In genomic region chr6:84590961-84591745, GRCm38 (mm10) we compare ENCODE assay signal across 12 mouse cellular contexts. TPM values are rescaled to one million over a fixed set of nuclear protein-coding genes. Genes with fewer than 3 reads are reported as not detected.
A peak's percentile ranks its signal among the peaks of the same experiment; 100 is the strongest.
DNase-seq lines count a peak whose midpoint lies in the region; ATAC-seq and TF ChIP-seq lines count a peak whose summit lies in the region.
"Had no signal": no experiment of that assay in that cellular context is flagged by ENCODE, and none has a peak within 500 bp of the region (broad histone marks: within the 10 kb centered on the region; RNA-seq: fewer than 3 reads in every experiment).

No protein-coding gene starts in this region.

- TF ChIP-seq CTCF in stomach, postnatal 0 days (IDR thresholded peaks at IDR 0.05; ENCODE audit: low read depth): no peak

- no peak overlapping the region for H3K4me3 ChIP-seq in kidney, embryonic 15.5 days (replicated peaks)
- no peak overlapping the region for H3K4me3 ChIP-seq in stomach, postnatal 0 days (ENCODE audit: low read depth, low read length)

- H3K27me3 ChIP-seq in kidney, embryonic 15.5 days: peaks cover 100% of the 10 kb centered on the region
- 0 out of 2 replicates have a peak, but pooled peaks cover 3% of the 10 kb centered on the region for H3K27me3 ChIP-seq in stomach, postnatal 0 days (ENCODE audit: control insufficient read depth, insufficient read depth, low read length)

- no peak for TF ChIP-seq EP300 in stomach, postnatal 0 days (optimal IDR thresholded peaks at IDR 0.05)

- H3K36me3 ChIP-seq in kidney, embryonic 15.5 days: no peaks in the 10 kb centered on the region
- no peaks in the 10 kb centered on the region for H3K36me3 ChIP-seq in stomach, postnatal 0 days (ENCODE audit: control insufficient read depth, insufficient read depth, low read length)
- H3K36me3 ChIP-seq: embryonic facial prominence, embryonic 15.5 days; heart, embryonic 13.5 days; limb, embryonic 12.5 days had no signal

- H3K27ac ChIP-seq in kidney, embryonic 15.5 days: no peak overlapping the region
- H3K27ac ChIP-seq in stomach, postnatal 0 days (replicated peaks): no peak overlapping the region
- H3K27ac ChIP-seq: embryonic facial prominence, embryonic 15.5 days; heart, embryonic 13.5 days; limb, embryonic 12.5 days had no signal

- peak; percentile 57 for DNase-seq in kidney, adult 18-20 months
- peak; percentile 2 for DNase-seq in urinary bladder, postnatal 14 days (ENCODE audit: low spot score)
- no peak for DNase-seq in urinary bladder, postnatal 36 days (ENCODE audit: low spot score in 2 of 2)
- DNase-seq in kidney, adult 8-10 months: peak; percentile 63 to 65
- peak; percentile 46 for DNase-seq in stomach, postnatal 0 days (ENCODE audit: low spot score)
- no peak for DNase-seq in spleen, adult 12 weeks (ENCODE audit: low spot score)

- no peak overlapping the region for H3K4me2 ChIP-seq in kidney, embryonic 15.5 days
- H3K4me2 ChIP-seq in stomach, postnatal 0 days (replicated peaks; ENCODE audit: low read depth): no peak overlapping the region

- no peak overlapping the region for H3K9ac ChIP-seq in kidney, embryonic 15.5 days
- H3K9ac ChIP-seq in stomach, postnatal 0 days (ENCODE audit: low read length): no peak overlapping the region
- H3K9ac ChIP-seq: embryonic facial prominence, embryonic 15.5 days; heart, embryonic 13.5 days; limb, embryonic 12.5 days had no signal

- H3K9me3 ChIP-seq in kidney, embryonic 15.5 days (replicated peaks): no peaks in the 10 kb centered on the region
- H3K9me3 ChIP-seq in stomach, postnatal 0 days (ENCODE audit: control insufficient read depth, low read length): no peaks in the 10 kb centered on the region
- H3K9me3 ChIP-seq: embryonic facial prominence, embryonic 15.5 days; heart, embryonic 13.5 days; limb, embryonic 12.5 days had no signal

- H3K4me1 ChIP-seq in kidney, embryonic 15.5 days: peaks cover 55% of the 10 kb centered on the region
- peaks cover 7% of the 10 kb centered on the region for H3K4me1 ChIP-seq in stomach, postnatal 0 days (replicated peaks; ENCODE audit: control insufficient read depth, insufficient read depth)

- WGBS in kidney, embryonic 15.5 days: 48% methylated on average over 6 of the region's 6 CpGs
- 47% methylated on average over 6 of the region's 6 CpGs for WGBS in stomach, postnatal 0 days

- no peak for ATAC-seq in kidney, embryonic 15.5 days (replicated peaks; ENCODE audit: low FRiP score)
- 0 out of 2 replicates have a peak, but pooled peaks have one; percentile 33 for ATAC-seq in stomach, postnatal 0 days (ENCODE audit: low FRiP score, low TSS enrichment)
- ATAC-seq in monocyte, adult 5-6 weeks (replicated peaks; ENCODE audit: insufficient number of reproducible peaks, low FRiP score, low TSS enrichment, poor library complexity, severe bottlenecking): no peak

RNA-seq across cellular contexts. Expression of gene Cyp26b1, which starts 2.6 kb away (rescaled TPM):
- polyA plus RNA-seq in kidney, embryonic 15.5 days (2015; fragmentation: Nextera tagmentation; extraction: Ambion mirVana): 5.7 and 6.4 TPM in 2 replicates
- 5.8 and 6.4 TPM in 2 replicates for polyA plus RNA-seq in stomach, postnatal 0 days (2015; fragmentation: Nextera tagmentation; extraction: Ambion mirVana)
- total RNA-seq in monocyte, adult 5-6 weeks (2017): not detected in 3 replicates
- total RNA-seq: CH12.LX had no signal

Comparison
In these comparisons a context has a peak if more than half of its experiments do, and no peak if none do; other contexts are left out.
1. DNase-seq: peak in kidney, adult 18-20 months (single experiment), urinary bladder, postnatal 14 days (single experiment), kidney, adult 8-10 months (2 of 2) and stomach, postnatal 0 days (single experiment); none in urinary bladder, postnatal 36 days (0 of 2) and spleen, adult 12 weeks (single experiment).